Mouse (Mus musculus) G1E (cell line): ENCODE measurements around the gene Prom2. TPM values are rescaled to one million over a fixed set of nuclear protein-coding genes. Genes with fewer than 3 reads are reported as not detected.

Source experiments
- ATAC-seq: 2 replicates; pipeline ENCODE4 v1.8.0; 2016; ENCODE audit warnings: mild to moderate bottlenecking; ENCODE audit not compliant: insufficient number of reproducible peaks, poor library complexity, low FRiP score, severe bottlenecking; ENCODE audit errors: extremely low read depth
- DNase-seq: peaks from one replicate; pipeline ENCODE4 v3.0.0; 2012; ENCODE audit warnings: low spot score
- H3K27me3 ChIP-seq: 2 replicates; pipeline ENCODE4 v1.6.1; 2012; ENCODE audit warnings: mild to moderate bottlenecking, low read length, inconsistent platforms; ENCODE audit not compliant: insufficient read depth
- H3K36me3 ChIP-seq: replicated peaks from 2 replicates; pipeline ENCODE3; 2012; ENCODE audit warnings: mild to moderate bottlenecking, inconsistent platforms
- H3K4me1 ChIP-seq: 2 replicates; pipeline ENCODE4 v1.6.1; 2012; ENCODE audit warnings: low read depth, low read length, inconsistent platforms, mixed read lengths; ENCODE audit not compliant: insufficient read depth
- H3K4me3 ChIP-seq: 2 replicates; pipeline ENCODE4 v1.5.1; 2012; ENCODE audit warnings: low read depth, mild to moderate bottlenecking, inconsistent platforms, low read length, moderate library complexity, mixed read lengths
- H3K9me3 ChIP-seq: replicated peaks from 2 replicates; pipeline ENCODE4 v1.6.1; 2012; ENCODE audit warnings: inconsistent platforms
- CTCF ChIP-seq: IDR thresholded peaks from 2 replicates; pipeline ENCODE4 v1.5.1; 2012; ENCODE audit warnings: low read depth, low read length, inconsistent platforms, mixed read lengths
- GATA1 ChIP-seq: IDR thresholded peaks from 2 replicates; pipeline ENCODE4 v1.6.1; 2012; ENCODE audit warnings: borderline replicate concordance, low read length, inconsistent platforms, mixed read lengths
- GATA2 ChIP-seq: IDR thresholded peaks from 2 replicates; pipeline ENCODE4 v1.6.1; 2012; ENCODE audit warnings: low read depth, low read length, inconsistent platforms, borderline replicate concordance
- POLR2AphosphoS5 ChIP-seq: IDR thresholded peaks from 2 replicates; pipeline ENCODE4 v1.6.1; 2012; ENCODE audit warnings: low read depth, low read length, inconsistent platforms; ENCODE audit not compliant: insufficient replicate concordance
- TAL1 ChIP-seq: conservative IDR thresholded peaks from 2 replicates; pipeline ENCODE4 v1.6.1; 2012; ENCODE audit warnings: low read depth, low read length, inconsistent platforms, mixed read lengths
- polyA plus RNA-seq: library from polyadenylated mRNA; stranded (reverse); fragments of >175 nt; gene quantifications from 2 replicates; pipeline ENCODE4 v1.2.3, GENCODE M21; 2012
- total RNA-seq, 2 experiments: library from RNA; stranded (forward) in 1 of 2; stranded (reverse) in 1 of 2; fragments of 200-1000 nt in 1 of 2; fragments of >200 nt in 1 of 2; fragmentation: Nextera tagmentation in 1 of 2; gene quantifications; 2 replicates each; pipeline ENCODE4 v1.2.3; 2014 to 2017

The Prom2 gene
- total and polyA plus RNA-seq, 3 experiments = 0.11 TPM; not detected in 2

- no peak for ATAC-seq
- H3K27me3 ChIP-seq = peaks cover 14% of the 10 kb centered on the region
Observed at GRCm38 (mm10) chr2:127511426-127511825, 29.8 kb downstream of the Prom2 start.

GRCm38 (mm10) chr2:127507967-127508660 is 33.2 kb downstream of the Prom2 start:
- no peak overlapping the region for H3K4me3 ChIP-seq
- ATAC-seq (no peak), DNase-seq (no peak)
- H3K36me3 ChIP-seq = no peaks in the 10 kb centered on the region
- peaks cover 11% of the 10 kb centered on the region for H3K27me3 ChIP-seq
- no peak for TF ChIP-seq GATA1
- TF ChIP-seq GATA2 = no peak
- TF ChIP-seq POLR2AphosphoS5 = no peak
- H3K9me3 ChIP-seq = no peaks in the 10 kb centered on the region
- H3K4me1 ChIP-seq = no peaks in the 10 kb centered on the region

More at GRCm38 (mm10) chr2:127511426-127511825, 29.8 kb downstream of the Prom2 start:
- H3K4me1 ChIP-seq = no peaks in the 10 kb centered on the region
- H3K9me3 ChIP-seq = no peaks in the 10 kb centered on the region
- TF ChIP-seq GATA2 = no peak
- no peak for TF ChIP-seq GATA1
- no peak overlapping the region for H3K4me3 ChIP-seq
- H3K36me3 ChIP-seq = no peaks in the 10 kb centered on the region
- DNase-seq = no peak

- no peaks in the 10 kb centered on the region for H3K9me3 ChIP-seq
- peak; percentile 52 for DNase-seq
- H3K4me1 ChIP-seq = no peaks in the 10 kb centered on the region
- H3K4me3 ChIP-seq = no peak overlapping the region
- TF ChIP-seq TAL1 = no peak
- TF ChIP-seq CTCF = peak; percentile 77
- no peak for TF ChIP-seq GATA1
- no peaks in the 10 kb centered on the region for H3K36me3 ChIP-seq
- peaks cover 13% of the 10 kb centered on the region for H3K27me3 ChIP-seq
- peak; percentile 45; the same call in 1 of the 2 replicates for ATAC-seq
Observed at GRCm38 (mm10) chr2:127507077-127507774, 34.0 kb downstream of the Prom2 start.

GRCm38 (mm10) chr2:127506131-127506632 is 35.1 kb downstream of the Prom2 start:
- no peak overlapping the region for H3K4me3 ChIP-seq
- H3K4me1 ChIP-seq = no peaks in the 10 kb centered on the region
- peaks cover 11% of the 10 kb centered on the region for H3K27me3 ChIP-seq
- no peaks in the 10 kb centered on the region for H3K9me3 ChIP-seq
- ATAC-seq (no peak), DNase-seq (no peak)
- TF ChIP-seq CTCF (no peak), GATA1 (no peak), GATA2 (no peak), TAL1 (no peak), POLR2AphosphoS5 (no peak)
- no peaks in the 10 kb centered on the region for H3K36me3 ChIP-seq

GRCm38 (mm10) chr2:127505196-127505595 is 36.1 kb downstream of the Prom2 start:
- DNase-seq = no peak
- H3K27me3 ChIP-seq = peaks cover 7% of the 10 kb centered on the region
- no peak for ATAC-seq

GRCm38 (mm10) chr2:127503751-127504549 is 37.3 kb downstream of the Prom2 start:
- DNase-seq (no peak), ATAC-seq (no peak)
- Histone ChIP-seq H3K4me1 (no peaks in the 10 kb centered on the region), H3K36me3 (no peaks in the 10 kb centered on the region), H3K9me3 (no peaks in the 10 kb centered on the region), H3K4me3 (no peak overlapping the region), H3K27me3 (peaks cover 15% of the 10 kb centered on the region)
- TF ChIP-seq TAL1 (no peak), GATA1 (no peak), GATA2 (no peak), CTCF (no peak), POLR2AphosphoS5 (no peak)

More at GRCm38 (mm10) chr2:127505196-127505595, 36.1 kb downstream of the Prom2 start:
- Histone ChIP-seq H3K9me3 (no peaks in the 10 kb centered on the region), H3K36me3 (no peaks in the 10 kb centered on the region), H3K4me1 (no peaks in the 10 kb centered on the region), H3K4me3 (no peak overlapping the region)
- no peak for TF ChIP-seq GATA2
- TF ChIP-seq GATA1 = no peak
- no peak for TF ChIP-seq CTCF
- no peak for TF ChIP-seq POLR2AphosphoS5
- TF ChIP-seq TAL1 = no peak
